Mouse (Mus musculus): ENCODE measurements at regions not wholly inside any gene's neighbourhood (a gene's known extent, or its start where the extent isn't known, plus 50 kb on each side); places are given as distances from the start of the nearest gene placed in this dataset.

DNA sequence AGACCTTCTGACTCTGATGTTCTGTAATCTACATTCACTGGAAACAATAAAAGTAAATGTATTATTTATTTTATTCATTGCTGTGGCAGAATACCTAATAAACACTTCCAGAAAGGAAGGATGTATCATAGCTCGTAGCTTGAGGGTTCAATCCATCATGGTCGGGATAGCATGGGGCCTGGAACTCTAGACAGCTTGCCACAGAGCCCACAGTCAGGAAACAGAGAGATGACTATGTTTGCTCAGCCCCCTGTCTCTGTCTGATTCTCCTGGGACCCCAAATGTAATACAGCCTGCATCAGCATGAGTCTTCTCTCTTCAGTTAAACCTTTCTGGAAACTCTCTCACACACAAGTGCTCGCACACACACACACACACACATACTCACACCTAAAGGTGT is 188.1 kb downstream of the Pfkfb3 start:
- Histone ChIP-seq H3K9ac (ENCODE audit: control insufficient read depth, low read depth, low read length, poor library complexity, severe bottlenecking) (no peak overlapping the region), H3K4me1 (ENCODE audit: control insufficient read depth in 1 of 2, insufficient read depth in 2 of 2, low read length in 2 of 2) (peaks cover 4 to 10% of the 10 kb centered on the region in 2 experiments)

DNA sequence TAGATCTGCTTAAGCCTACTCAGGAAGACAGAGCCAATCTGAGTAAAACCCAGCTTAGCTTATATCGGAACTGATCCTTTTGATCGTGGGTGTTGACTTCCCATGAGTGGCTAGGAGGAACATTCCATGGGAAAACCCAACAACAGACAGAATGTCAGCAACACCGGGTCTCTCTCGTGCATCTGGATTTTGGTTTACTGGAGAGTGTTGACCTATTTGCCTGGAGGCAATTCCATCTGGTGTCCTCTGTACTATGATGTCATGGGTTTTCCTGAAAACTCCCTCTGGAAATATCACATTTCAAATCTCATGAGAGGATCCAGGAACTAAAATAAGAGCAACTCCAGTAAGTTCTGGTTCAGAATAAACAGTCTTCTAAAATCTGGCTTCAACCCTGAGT is 188.5 kb downstream of the Pfkfb3 start:
- H3K27ac ChIP-seq (ENCODE audit: control insufficient read depth, low read depth, low read length) = no peak overlapping the region
- H3K79me2 ChIP-seq (ENCODE audit: control insufficient read depth, insufficient read depth, low read length, poor library complexity) = no peaks in the 10 kb centered on the region
- no peak for DNase-seq (ENCODE audit: low read depth, low spot score)
- H3K4me3 ChIP-seq (ENCODE audit: control insufficient read depth in 1 of 2, insufficient read depth in 1 of 2, low read depth in 2 of 2, low read length in 2 of 2) = no peak overlapping the region
- H3K4me1 ChIP-seq (ENCODE audit: control insufficient read depth in 1 of 2, insufficient read depth in 2 of 2, low read length in 2 of 2) = peaks cover 6 to 10% of the 10 kb centered on the region in 2 experiments
- no peaks in the 10 kb centered on the region for H3K27me3 ChIP-seq (ENCODE audit: control insufficient read depth in 1 of 2, insufficient read depth in 2 of 2, low read length in 2 of 2)
- peaks cover 0 to 11% of the 10 kb centered on the region in 2 experiments; a peak in 2 of 4 replicates for H3K36me3 ChIP-seq (ENCODE audit: control insufficient read depth in 1 of 2, insufficient read depth in 2 of 2, low read length in 2 of 2)
- TF ChIP-seq MAX (IDR thresholded peaks at IDR 0.05; ENCODE audit: low read length) = no peak
- no peak for TF ChIP-seq KAT2A (conservative IDR thresholded peaks at IDR 0.05; ENCODE audit: low read depth, low read length)
- no peak for TF ChIP-seq MAZ (IDR thresholded peaks at IDR 0.05; ENCODE audit: low read depth, low read length)
- no peak for TF ChIP-seq GABPA (IDR thresholded peaks at IDR 0.05; ENCODE audit: low read depth, low read length)
- no peak for TF ChIP-seq TAL1 (IDR thresholded peaks at IDR 0.05; ENCODE audit: low read length)
- no peak for TF ChIP-seq ETS1 (IDR thresholded peaks at IDR 0.05; ENCODE audit: low read depth, low read length)
- TF ChIP-seq CTCF (IDR thresholded peaks at IDR 0.05 in 2 of 3, conservative IDR thresholded peaks at IDR 0.05 in 1 of 3; ENCODE audit: control insufficient read depth in 1 of 3, insufficient read depth in 1 of 3, low read depth in 2 of 3, low read length in 3 of 3, poor library complexity in 1 of 3, severe bottlenecking in 1 of 3) = no peak
- TF ChIP-seq ZKSCAN1 (IDR thresholded peaks at IDR 0.05; ENCODE audit: low read depth, low read length) = no peak
- no peak for TF ChIP-seq BHLHE40 (IDR thresholded peaks at IDR 0.05; ENCODE audit: borderline replicate concordance, low read depth, low read length)
- TF ChIP-seq TCF12 (IDR thresholded peaks at IDR 0.05; ENCODE audit: low read depth, low read length) = no peak
- no peak for TF ChIP-seq MXI1 (IDR thresholded peaks at IDR 0.05; ENCODE audit: low read depth, low read length)
- H3K9ac ChIP-seq (ENCODE audit: control insufficient read depth, low read depth, low read length, poor library complexity, severe bottlenecking) = no peak overlapping the region
- no peaks in the 10 kb centered on the region for H3K9me3 ChIP-seq (replicated peaks; ENCODE audit: insufficient read depth, low read length)

More for the DNA sequence above, 188.1 kb downstream of the Pfkfb3 start:
- H3K4me3 ChIP-seq (ENCODE audit: control insufficient read depth in 1 of 2, insufficient read depth in 1 of 2, low read depth in 2 of 2, low read length in 2 of 2) = no peak overlapping the region
- no peak overlapping the region for H3K27ac ChIP-seq (ENCODE audit: control insufficient read depth, low read depth, low read length)
- H3K79me2 ChIP-seq (ENCODE audit: control insufficient read depth, insufficient read depth, low read length, poor library complexity) = no peaks in the 10 kb centered on the region
- no peak for DNase-seq (ENCODE audit: low read depth, low spot score)
- peaks cover 0 to 11% of the 10 kb centered on the region in 2 experiments; a peak in 2 of 4 replicates for H3K36me3 ChIP-seq (ENCODE audit: control insufficient read depth in 1 of 2, insufficient read depth in 2 of 2, low read length in 2 of 2)
- no peaks in the 10 kb centered on the region for H3K27me3 ChIP-seq (ENCODE audit: control insufficient read depth in 1 of 2, insufficient read depth in 2 of 2, low read length in 2 of 2)
- TF ChIP-seq MYB (IDR thresholded peaks at IDR 0.05; ENCODE audit: low read depth, low read length) (no peak), TCF12 (IDR thresholded peaks at IDR 0.05; ENCODE audit: low read depth, low read length) (no peak), POLR2A (IDR thresholded peaks at IDR 0.05; ENCODE audit: control insufficient read depth in 1 of 2, insufficient read depth in 1 of 2, low read depth in 1 of 2, low read length in 2 of 2, poor library complexity in 1 of 2) (no peak), TBP (IDR thresholded peaks at IDR 0.05; ENCODE audit: low read depth, low read length) (no peak), ZMIZ1 (IDR thresholded peaks at IDR 0.05; ENCODE audit: low read depth, low read length) (no peak), POLR2AphosphoS2 (IDR thresholded peaks at IDR 0.05; ENCODE audit: low read length) (no peak), MAZ (IDR thresholded peaks at IDR 0.05; ENCODE audit: low read depth, low read length) (no peak), TAL1 (IDR thresholded peaks at IDR 0.05; ENCODE audit: low read length) (no peak)
- H3K9me3 ChIP-seq (replicated peaks; ENCODE audit: insufficient read depth, low read length) = no peaks in the 10 kb centered on the region
